Mouse (Mus musculus) hindbrain, embryonic 16.5 days (tissue): Measurements from ENCODE around the gene Serpine2. TPM values are rescaled to one million over a fixed set of nuclear protein-coding genes. Genes with fewer than 3 reads are reported as not detected.

ENCODE experiments used
- ATAC-seq: fragments of 200-750 bp; cut with Nextera tagmentation; 2 replicates; pipeline ENCODE4 v1.8.0; 2017; ENCODE audit warnings: moderate TSS enrichment, moderate library complexity
- H3K27ac ChIP-seq: fragments of 300-500 bp; sonication (generic); 2 replicates; pipeline ENCODE4 v1.5.1; 2014; ENCODE audit warnings: low read depth, mild to moderate bottlenecking, control low read depth, low read length, moderate library complexity
- H3K27me3 ChIP-seq: fragments of 300-500 bp; sonication (generic); replicated peaks from 2 replicates; pipeline ENCODE4 v1.6.1; 2014; ENCODE audit warnings: low read length; ENCODE audit not compliant: control insufficient read depth, insufficient read depth
- H3K36me3 ChIP-seq: fragments of 300-500 bp; sonication (generic); 2 replicates; pipeline ENCODE4 v1.6.1; 2014; ENCODE audit warnings: mild to moderate bottlenecking, low read length, moderate library complexity, mixed read lengths; ENCODE audit not compliant: control insufficient read depth, insufficient read depth
- H3K4me1 ChIP-seq: fragments of 300-500 bp; sonication (generic); 2 replicates; pipeline ENCODE4 v1.6.1; 2014; ENCODE audit warnings: low read depth, low read length; ENCODE audit not compliant: control insufficient read depth, insufficient read depth
- H3K4me2 ChIP-seq: fragments of 300-500 bp; sonication (generic); 2 replicates; pipeline ENCODE4 v1.6.1; 2014; ENCODE audit warnings: mild to moderate bottlenecking, low read length, control low read depth, moderate library complexity
- H3K4me3 ChIP-seq: fragments of 300-500 bp; sonication (generic); 2 replicates; pipeline ENCODE4 v1.5.1; 2014; ENCODE audit warnings: mild to moderate bottlenecking, low read length, control low read depth, moderate library complexity
- H3K9ac ChIP-seq: fragments of 300-500 bp; sonication (generic); 2 replicates; pipeline ENCODE4 v1.6.1; 2014; ENCODE audit warnings: low read depth, mild to moderate bottlenecking, control low read depth, low read length, moderate library complexity
- H3K9me3 ChIP-seq: fragments of 300-500 bp; sonication (generic); 2 replicates; pipeline ENCODE4 v1.6.1; 2014; ENCODE audit warnings: mild to moderate bottlenecking, low read length, moderate library complexity; ENCODE audit not compliant: control insufficient read depth
- WGBS: fragments of 180-500 bp; shearing (Covaris S2); extraction: QIAGEN DNeasy Blood & Tissue Kit; methylation state at CpG from one replicate; pipeline ENCODE4 v1.1.7; 2014; 5-methylcytosine and 5-hydroxymethylcytosine counted together
- polyA plus RNA-seq: library from polyadenylated mRNA; unstranded; fragments of >200 nt; fragmentation: Nextera tagmentation; extraction: Ambion mirVana; gene quantifications from 2 replicates; pipeline ENCODE4 v1.2.1, GENCODE M21; 2015

Gene Serpine2
- polyA plus RNA-seq, 1 experiment from 2014 or later, result 403 TPM

- peak overlapping the region; percentile 81 for H3K4me3 ChIP-seq
- H3K36me3 ChIP-seq, result no peaks in the 10 kb centered on the region
- no peaks in the 10 kb centered on the region for H3K27me3 ChIP-seq
- H3K9ac ChIP-seq, result peak overlapping the region; percentile 79
- no peaks in the 10 kb centered on the region for H3K9me3 ChIP-seq
- H3K27ac ChIP-seq, result peak overlapping the region; percentile 54; the same call in 1 of the 2 replicates
- ATAC-seq, result peak; percentile 68
- peaks cover 9% of the 10 kb centered on the region for H3K4me1 ChIP-seq
- H3K4me2 ChIP-seq, result peak overlapping the region; percentile 93
- WGBS, result 0% methylated on average over 55 of the region's 76 CpGs
Measured at GRCm38 (mm10) chr1:79858389-79858994, 2.5 kb downstream of the Serpine2 start.

- no peaks in the 10 kb centered on the region for H3K36me3 ChIP-seq
- H3K4me2 ChIP-seq, result peak overlapping the region; percentile 93
- H3K4me1 ChIP-seq, result peaks cover 9% of the 10 kb centered on the region
- WGBS, result 1% methylated on average over 30 of the region's 32 CpGs
- peak overlapping the region; percentile 81 for H3K4me3 ChIP-seq
- no peaks in the 10 kb centered on the region for H3K27me3 ChIP-seq
- H3K9ac ChIP-seq, result peak overlapping the region; percentile 79
- ATAC-seq, result peak; percentile 16; the same call in 1 of the 2 replicates
- no peaks in the 10 kb centered on the region for H3K9me3 ChIP-seq
- H3K27ac ChIP-seq, result peak overlapping the region; percentile 54; the same call in 1 of the 2 replicates
Measured at GRCm38 (mm10) chr1:79857681-79858388, 3.1 kb downstream of the Serpine2 start.

GRCm38 (mm10) chr1:79856756-79857155 is 4.2 kb downstream of the Serpine2 start:
- H3K4me2 ChIP-seq, result peak overlapping the region; percentile 93
- no peak overlapping the region for H3K9ac ChIP-seq
- no peaks in the 10 kb centered on the region for H3K36me3 ChIP-seq
- no peak for ATAC-seq
- peaks cover 9% of the 10 kb centered on the region for H3K4me1 ChIP-seq
- H3K9me3 ChIP-seq, result no peaks in the 10 kb centered on the region
- H3K4me3 ChIP-seq, result peak overlapping the region; percentile 81
- H3K27ac ChIP-seq, result no peak overlapping the region
- H3K27me3 ChIP-seq, result no peaks in the 10 kb centered on the region
- 29% methylated on average over 4 of the region's 4 CpGs for WGBS

GRCm38 (mm10) chr1:79853527-79853926 is 7.5 kb downstream of the Serpine2 start:
- Histone ChIP-seq H3K4me2 (no peak overlapping the region), H3K4me3 (no peak overlapping the region)
- 87% methylated on average over 3 of the region's 3 CpGs for WGBS

GRCm38 (mm10) chr1:79850341-79850740 is 10.6 kb downstream of the Serpine2 start:
- no peak for ATAC-seq
- no peak overlapping the region for H3K9ac ChIP-seq
- H3K9me3 ChIP-seq, result no peaks in the 10 kb centered on the region
- no peaks in the 10 kb centered on the region for H3K27me3 ChIP-seq
- H3K27ac ChIP-seq, result no peak overlapping the region
- WGBS, result 93% methylated on average over 10 of the region's 10 CpGs
- H3K4me2 ChIP-seq, result no peak overlapping the region
- H3K4me3 ChIP-seq, result no peak overlapping the region
- no peaks in the 10 kb centered on the region for H3K36me3 ChIP-seq
- H3K4me1 ChIP-seq, result no peaks in the 10 kb centered on the region

More at GRCm38 (mm10) chr1:79853527-79853926, 7.5 kb downstream of the Serpine2 start:
- no peaks in the 10 kb centered on the region for H3K27me3 ChIP-seq
- H3K4me1 ChIP-seq, result peaks cover 2% of the 10 kb centered on the region; the same call in 1 of the 2 replicates
- no peak for ATAC-seq
- no peak overlapping the region for H3K27ac ChIP-seq
- no peaks in the 10 kb centered on the region for H3K36me3 ChIP-seq
- no peak overlapping the region for H3K9ac ChIP-seq
- H3K9me3 ChIP-seq, result no peaks in the 10 kb centered on the region

GRCm38 (mm10) chr1:79848663-79849062 is 12.3 kb downstream of the Serpine2 start:
- ATAC-seq, result no peak

GRCm38 (mm10) chr1:79846891-79847290 is 14.1 kb downstream of the Serpine2 start:
- no peak for ATAC-seq
- Histone ChIP-seq H3K4me3 (no peak overlapping the region), H3K27me3 (no peaks in the 10 kb centered on the region), H3K9me3 (no peaks in the 10 kb centered on the region), H3K4me2 (no peak overlapping the region), H3K36me3 (no peaks in the 10 kb centered on the region), H3K9ac (no peak overlapping the region), H3K4me1 (no peaks in the 10 kb centered on the region), H3K27ac (no peak overlapping the region)
- WGBS, result 87% methylated on average over 2 of the region's 2 CpGs

More at GRCm38 (mm10) chr1:79848663-79849062, 12.3 kb downstream of the Serpine2 start:
- no peak overlapping the region for H3K4me3 ChIP-seq
- H3K27me3 ChIP-seq, result no peaks in the 10 kb centered on the region
- WGBS, result 87% methylated on average over 3 of the region's 3 CpGs
- H3K4me2 ChIP-seq, result no peak overlapping the region
- H3K4me1 ChIP-seq, result no peaks in the 10 kb centered on the region
- H3K27ac ChIP-seq, result no peak overlapping the region
- H3K36me3 ChIP-seq, result no peaks in the 10 kb centered on the region
- no peak overlapping the region for H3K9ac ChIP-seq
- H3K9me3 ChIP-seq, result no peaks in the 10 kb centered on the region

GRCm38 (mm10) chr1:79832719-79833404 is 28.1 kb downstream of the Serpine2 start:
- Histone ChIP-seq H3K9ac (no peak overlapping the region), H3K4me3 (no peak overlapping the region), H3K27me3 (no peaks in the 10 kb centered on the region), H3K4me1 (peaks cover 3% of the 10 kb centered on the region), H3K9me3 (no peaks in the 10 kb centered on the region), H3K36me3 (no peaks in the 10 kb centered on the region), H3K27ac (peak overlapping the region; percentile 53), H3K4me2 (peak overlapping the region; percentile 3; the same call in 1 of the 2 replicates)
- peak; percentile 97 for ATAC-seq
- WGBS, result 35% methylated on average over 16 of the region's 16 CpGs
